In the genomic region with DNA sequence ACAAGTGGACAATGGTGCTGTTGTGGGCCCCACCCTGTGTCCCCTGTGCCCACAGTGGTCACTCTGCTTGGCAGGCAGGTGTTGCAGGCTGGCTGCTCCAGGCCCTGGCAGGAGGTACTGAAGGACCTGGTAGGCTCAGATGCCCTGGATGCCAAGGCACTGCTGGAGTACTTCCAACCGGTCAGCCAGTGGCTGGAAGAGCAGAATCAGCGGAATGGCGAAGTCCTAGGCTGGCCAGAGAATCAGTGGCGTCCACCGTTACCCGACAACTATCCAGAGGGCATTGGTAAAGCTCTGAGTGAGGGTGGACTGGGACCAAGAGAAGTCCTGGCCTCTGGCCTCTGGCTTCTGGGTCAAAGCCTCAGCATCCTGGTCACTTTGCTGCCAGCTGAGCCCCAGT, we compare ENCODE assay signal across 16 mouse cellular contexts. TPM values are rescaled to one million over a fixed set of nuclear protein-coding genes. Genes with fewer than 3 reads are reported as not detected.
A peak's percentile ranks its signal among the peaks of the same experiment; 100 is the strongest.
DNase-seq lines count a peak whose midpoint lies in the region; ATAC-seq and TF ChIP-seq lines count a peak whose summit lies in the region.
"Had no signal": no experiment of that assay in that cellular context is flagged by ENCODE, and none has a peak within 500 bp of the region (broad histone marks: within the 10 kb centered on the region; RNA-seq: fewer than 3 reads in every experiment).

No protein-coding gene starts in this region.

- peaks cover 2% of the 10 kb centered on the region; the same call in 1 of the 2 replicates for H3K27me3 ChIP-seq in kidney, embryonic 14.5 days (ENCODE audit: control insufficient read depth, insufficient read depth, low read length)
- H3K27me3 ChIP-seq in kidney, postnatal 0 days (ENCODE audit: insufficient read depth, low read length) = no peaks in the 10 kb centered on the region
- peaks cover 15% of the 10 kb centered on the region for H3K27me3 ChIP-seq in hindbrain, embryonic 12.5 days

- no peak for TF ChIP-seq CTCF in kidney, postnatal 0 days (IDR thresholded peaks at IDR 0.05; ENCODE audit: low read depth)

- no peak overlapping the region for H3K27ac ChIP-seq in kidney, embryonic 14.5 days (ENCODE audit: low read depth, low read length)
- H3K27ac ChIP-seq in kidney, postnatal 0 days = peak overlapping the region; percentile 28; the same call in 1 of the 2 replicates
- no peak overlapping the region for H3K27ac ChIP-seq in hindbrain, embryonic 12.5 days
- H3K27ac ChIP-seq: heart, embryonic 10.5 days; liver, embryonic 14.5 days had no signal

- H3K36me3 ChIP-seq in kidney, embryonic 14.5 days (ENCODE audit: control insufficient read depth, insufficient read depth, low read length) = no peaks in the 10 kb centered on the region
- H3K36me3 ChIP-seq in kidney, postnatal 0 days (ENCODE audit: insufficient read depth, low read length) = no peaks in the 10 kb centered on the region
- no peaks in the 10 kb centered on the region for H3K36me3 ChIP-seq in hindbrain, embryonic 12.5 days
- H3K36me3 ChIP-seq: heart, embryonic 10.5 days had no signal

- ATAC-seq in kidney, embryonic 14.5 days (ENCODE audit: low FRiP score, low TSS enrichment) = no peak
- no peak for ATAC-seq in kidney, postnatal 0 days (replicated peaks; ENCODE audit: low FRiP score, low read depth)
- no peak for ATAC-seq in hindbrain, embryonic 12.5 days (ENCODE audit: low FRiP score)
- ATAC-seq: CD4-positive, CD25-positive, alpha-beta regulatory T cell, adult 4 months; inflammation-experienced regulatory T-cells, adult 6 months had no signal

- DNase-seq in kidney, adult 11 months = peak; percentile 74
- DNase-seq in cerebellum, adult 18-20 months = peak; percentile 58 to 68
- DNase-seq in cerebellum, adult 9-11 months = peak; percentile 68
- DNase-seq in kidney, postnatal 0 days (ENCODE audit: low spot score) = no peak
- no peak for DNase-seq in spleen, postnatal 10 days (ENCODE audit: low spot score in 2 of 2)
- DNase-seq: layer of hippocampus, adult 9-11 months; lung, postnatal 10 days; thymus, postnatal 14 days had no signal

- no peak overlapping the region for H3K9ac ChIP-seq in kidney, embryonic 14.5 days (ENCODE audit: low read depth, low read length)
- H3K9ac ChIP-seq in kidney, postnatal 0 days (ENCODE audit: low read depth, low read length) = no peak overlapping the region
- no peak overlapping the region for H3K9ac ChIP-seq in hindbrain, embryonic 12.5 days
- H3K9ac ChIP-seq: liver, embryonic 14.5 days had no signal

- no peak overlapping the region for H3K4me2 ChIP-seq in kidney, embryonic 14.5 days (replicated peaks; ENCODE audit: low read depth, low read length)
- no peak overlapping the region for H3K4me2 ChIP-seq in kidney, postnatal 0 days (ENCODE audit: low read length)
- H3K4me2 ChIP-seq in hindbrain, embryonic 12.5 days (replicated peaks) = no peak overlapping the region
- H3K4me2 ChIP-seq: midbrain, embryonic 11.5 days had no signal

- no peaks in the 10 kb centered on the region for H3K9me3 ChIP-seq in kidney, embryonic 14.5 days (ENCODE audit: control insufficient read depth, low read length)
- H3K9me3 ChIP-seq in kidney, postnatal 0 days (replicated peaks; ENCODE audit: low read length) = no peaks in the 10 kb centered on the region
- H3K9me3 ChIP-seq in hindbrain, embryonic 12.5 days (replicated peaks) = no peaks in the 10 kb centered on the region
- H3K9me3 ChIP-seq: heart, embryonic 10.5 days had no signal

- WGBS in kidney, embryonic 14.5 days = 91% methylated on average over 6 of the region's 6 CpGs
- WGBS in kidney, postnatal 0 days = 89% methylated on average over 6 of the region's 6 CpGs
- WGBS in hindbrain, embryonic 12.5 days = 96% methylated on average over 6 of the region's 6 CpGs

- H3K4me3 ChIP-seq in kidney, embryonic 14.5 days (ENCODE audit: low read length) = no peak overlapping the region
- H3K4me3 ChIP-seq in kidney, postnatal 0 days (replicated peaks; ENCODE audit: low read depth, low read length) = no peak overlapping the region
- H3K4me3 ChIP-seq in hindbrain, embryonic 12.5 days = no peak overlapping the region
- H3K4me3 ChIP-seq: heart, embryonic 10.5 days had no signal

- no peaks in the 10 kb centered on the region for H3K4me1 ChIP-seq in kidney, embryonic 14.5 days (ENCODE audit: control insufficient read depth, insufficient read depth, low read length)
- no peaks in the 10 kb centered on the region for H3K4me1 ChIP-seq in kidney, postnatal 0 days (replicated peaks; ENCODE audit: insufficient read depth, low read length)
- H3K4me1 ChIP-seq in hindbrain, embryonic 12.5 days = no peaks in the 10 kb centered on the region
- H3K4me1 ChIP-seq: heart, embryonic 10.5 days had no signal

RNA-seq across cellular contexts. Expression of a gene that starts 6.8 kb away (rescaled TPM):
- 1.4 and 4.8 TPM in 2 replicates for polyA plus RNA-seq in kidney, embryonic 14.5 days (2014; fragmentation: Nextera tagmentation; extraction: Ambion mirVana)
- 24.4 and 26.0 TPM in 2 replicates for polyA plus RNA-seq in kidney, postnatal 0 days (2015; fragmentation: Nextera tagmentation; extraction: Ambion mirVana)
- 1.3 and 1.6 TPM in 2 replicates for polyA plus RNA-seq in hindbrain, embryonic 12.5 days (2016; fragmentation: Nextera tagmentation; extraction: Ambion mirVana)
- polyA plus RNA-seq: CD4-positive, CD25-positive, alpha-beta regulatory T cell, adult 4 months; inflammation-experienced regulatory T-cells, adult 6 months had no signal

RNA-seq across cellular contexts. Expression of a gene that starts 19.9 kb away (rescaled TPM):
- polyA plus RNA-seq in kidney, embryonic 14.5 days (2014; fragmentation: Nextera tagmentation; extraction: Ambion mirVana) = not detected in 2 replicates
- polyA plus RNA-seq in kidney, postnatal 0 days (2015; fragmentation: Nextera tagmentation; extraction: Ambion mirVana) = 0.06 TPM in 1 of 2 replicates, not detected in the other
- polyA plus RNA-seq in hindbrain, embryonic 12.5 days (2016; fragmentation: Nextera tagmentation; extraction: Ambion mirVana) = not detected in 2 replicates
- polyA plus RNA-seq: CD4-positive, CD25-positive, alpha-beta regulatory T cell, adult 4 months; frontal cortex, adult 2 months; heart, embryonic 10.5 days; inflammation-experienced regulatory T-cells, adult 6 months; liver, embryonic 14.5 days; midbrain, embryonic 11.5 days had no signal

RNA-seq across cellular contexts. Expression of a gene that starts 21.5 kb away (rescaled TPM):
- 16.9 and 25.2 TPM in 2 replicates for polyA plus RNA-seq in kidney, embryonic 14.5 days (2014; fragmentation: Nextera tagmentation; extraction: Ambion mirVana)
- polyA plus RNA-seq in kidney, postnatal 0 days (2015; fragmentation: Nextera tagmentation; extraction: Ambion mirVana) = 34.0 and 35.2 TPM in 2 replicates
- 25.6 and 27.0 TPM in 2 replicates for polyA plus RNA-seq in hindbrain, embryonic 12.5 days (2016; fragmentation: Nextera tagmentation; extraction: Ambion mirVana)

RNA-seq across cellular contexts. Expression of a gene that starts 33.3 kb away (rescaled TPM):
- 0.10 and 0.14 TPM in 2 replicates for polyA plus RNA-seq in kidney, embryonic 14.5 days (2014; fragmentation: Nextera tagmentation; extraction: Ambion mirVana)
- polyA plus RNA-seq in kidney, postnatal 0 days (2015; fragmentation: Nextera tagmentation; extraction: Ambion mirVana) = 0.05 and 0.10 TPM in 2 replicates
- polyA plus RNA-seq in hindbrain, embryonic 12.5 days (2016; fragmentation: Nextera tagmentation; extraction: Ambion mirVana) = 0.85 and 1.2 TPM in 2 replicates

Comparison
In these comparisons a context has a peak if more than half of its experiments do, and no peak if none do; other contexts are left out.
1. DNase-seq: peak in kidney, adult 11 months (single experiment), cerebellum, adult 18-20 months (2 of 2) and cerebellum, adult 9-11 months (single experiment); none in kidney, postnatal 0 days (single experiment) and spleen, postnatal 10 days (0 of 2).